Mouse (Mus musculus): ENCODE measurements at regions not wholly inside any gene's neighbourhood (a gene's known extent, or its start where the extent isn't known, plus 50 kb on each side); places are given as distances from the start of the nearest gene placed in this dataset.

DNA sequence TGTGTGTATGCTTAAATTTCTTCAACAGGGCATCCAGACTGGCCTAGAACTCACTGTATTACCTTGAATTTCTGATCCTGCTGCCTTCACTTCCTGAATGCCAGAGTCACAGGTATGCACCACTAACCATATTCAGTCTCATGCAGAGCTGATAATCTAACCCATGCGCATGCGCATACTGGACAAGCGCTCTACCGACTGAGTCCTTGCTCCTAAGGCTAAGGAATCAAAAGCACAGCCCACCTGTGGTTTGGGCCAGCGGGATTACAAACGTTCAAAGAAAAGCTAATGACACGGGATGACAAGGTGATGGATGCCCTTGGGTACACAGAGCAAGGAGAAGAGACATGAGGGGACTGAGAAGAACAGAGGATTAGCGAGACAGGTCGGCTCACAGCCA, 160.5 kb downstream of the Zfp36l2 start:
- no peak for DNase-seq

DNA sequence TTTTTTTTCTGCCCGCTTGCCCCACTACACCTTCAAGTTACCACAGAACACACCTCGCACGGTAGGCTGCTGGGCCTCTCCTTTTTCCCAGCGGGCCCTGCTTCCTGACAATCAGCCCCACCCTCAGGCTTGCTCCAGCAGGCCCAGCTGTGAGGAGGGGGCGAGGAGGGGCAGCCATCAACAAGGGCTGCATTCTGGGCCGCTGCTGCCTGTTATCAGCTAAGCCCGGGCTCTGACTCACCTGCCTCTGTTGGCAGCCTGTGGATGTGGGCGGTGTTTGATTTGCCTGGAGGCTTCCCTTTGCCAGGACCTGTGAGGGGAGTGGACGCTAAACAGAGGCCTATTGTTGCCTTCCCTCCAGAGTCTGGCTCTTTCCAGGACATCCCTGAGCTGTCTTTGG, 161.6 kb downstream of the Zfp36l2 start:
- peak; percentile 87 for DNase-seq

DNA sequence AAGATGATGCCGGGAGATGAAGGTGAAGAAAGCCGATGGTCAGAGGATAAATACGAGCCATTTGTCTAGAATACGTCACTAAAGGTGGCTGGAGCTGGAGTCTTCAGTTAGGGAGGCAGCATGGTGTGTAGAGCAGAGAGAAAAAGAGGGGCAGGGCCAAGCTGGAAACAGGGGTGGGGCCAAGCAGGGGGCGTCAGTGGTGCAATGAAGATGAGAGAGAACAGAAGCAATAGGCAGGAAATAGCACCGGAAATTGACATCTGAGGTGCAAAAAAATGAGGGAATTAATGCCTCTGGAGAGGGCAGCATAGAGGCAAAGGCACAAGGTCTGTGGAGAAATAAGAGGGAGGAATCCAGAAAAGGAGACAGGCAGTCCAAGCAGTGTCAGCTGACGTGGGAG, 165.4 kb downstream of the Zfp36l2 start:
- DNase-seq = no peak

DNA sequence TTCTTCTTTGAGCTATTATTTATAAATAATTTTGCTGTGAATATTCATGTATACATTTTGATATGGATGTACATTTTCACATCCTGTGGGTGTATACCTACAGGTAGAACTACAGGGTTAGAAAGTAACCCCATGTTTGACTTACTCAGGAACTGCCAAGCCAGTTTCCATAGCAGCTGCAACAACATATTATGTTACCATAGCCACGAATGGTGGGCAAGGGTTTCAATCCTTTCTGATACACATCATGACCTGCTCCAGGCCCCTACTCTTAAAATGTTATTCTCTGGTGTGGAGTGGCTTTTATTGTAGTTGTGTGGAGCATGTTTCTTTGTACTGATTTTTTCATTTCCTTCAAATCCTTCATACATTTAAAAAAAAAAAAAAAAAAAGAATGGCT, 168.9 kb downstream of the Zfp36l2 start:
- no peak for DNase-seq

DNA sequence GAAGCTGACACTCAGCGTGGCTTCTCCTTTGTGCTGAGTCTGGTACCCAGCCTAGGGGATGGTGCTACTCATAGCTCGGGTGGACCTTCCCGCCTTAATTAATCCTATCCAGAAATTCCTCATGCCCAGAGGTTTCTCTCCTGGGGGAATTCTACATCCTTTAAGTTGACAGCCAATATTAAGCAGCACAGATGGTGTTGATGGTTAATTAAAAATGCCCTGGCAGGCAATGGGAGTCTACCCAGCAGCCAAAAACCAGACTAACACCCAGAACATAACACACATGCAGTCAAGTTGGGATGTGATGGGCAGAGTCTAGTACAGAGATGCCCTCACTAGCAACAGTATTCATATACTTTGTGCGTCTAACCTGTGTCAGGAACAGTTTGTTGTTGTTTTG, 169.9 kb downstream of the Zfp36l2 start:
- no peak for DNase-seq

DNA sequence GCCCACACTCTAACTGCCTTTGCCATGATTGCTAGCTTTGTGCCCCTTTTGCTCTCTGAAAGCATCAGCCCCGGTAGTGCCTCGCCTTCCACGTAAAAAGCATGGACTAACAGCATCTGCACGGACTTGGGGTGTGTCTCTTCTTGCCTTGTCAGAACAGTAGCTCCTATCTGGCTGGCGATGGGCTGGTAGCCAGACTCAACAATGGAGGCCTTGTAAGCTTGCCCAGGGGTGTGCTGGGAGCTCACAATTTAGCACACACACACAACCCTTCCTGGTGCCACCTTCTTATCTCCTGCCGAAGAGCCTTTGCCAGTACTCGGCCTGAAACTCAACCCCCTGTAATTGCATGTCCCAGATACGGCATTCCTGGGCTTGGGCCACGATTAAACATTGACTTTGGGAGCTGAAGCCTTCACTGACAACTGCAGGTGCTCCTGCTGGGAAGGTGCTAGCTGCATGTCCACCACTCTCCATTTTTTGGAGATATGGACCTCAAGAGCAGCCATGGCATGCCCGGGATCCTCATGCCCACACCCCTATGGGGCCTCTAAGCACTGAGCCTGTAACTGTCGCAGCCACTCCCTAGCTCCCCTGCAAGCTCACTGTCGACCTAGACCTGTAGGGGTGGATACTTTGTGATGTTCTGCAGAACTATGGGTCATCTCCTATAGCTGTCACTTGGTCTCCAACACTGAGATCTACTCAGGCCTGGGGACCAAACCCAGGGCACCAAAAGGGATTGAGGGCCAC, 166.7 kb upstream of the Haao start:
- DNase-seq = no peak

DNA sequence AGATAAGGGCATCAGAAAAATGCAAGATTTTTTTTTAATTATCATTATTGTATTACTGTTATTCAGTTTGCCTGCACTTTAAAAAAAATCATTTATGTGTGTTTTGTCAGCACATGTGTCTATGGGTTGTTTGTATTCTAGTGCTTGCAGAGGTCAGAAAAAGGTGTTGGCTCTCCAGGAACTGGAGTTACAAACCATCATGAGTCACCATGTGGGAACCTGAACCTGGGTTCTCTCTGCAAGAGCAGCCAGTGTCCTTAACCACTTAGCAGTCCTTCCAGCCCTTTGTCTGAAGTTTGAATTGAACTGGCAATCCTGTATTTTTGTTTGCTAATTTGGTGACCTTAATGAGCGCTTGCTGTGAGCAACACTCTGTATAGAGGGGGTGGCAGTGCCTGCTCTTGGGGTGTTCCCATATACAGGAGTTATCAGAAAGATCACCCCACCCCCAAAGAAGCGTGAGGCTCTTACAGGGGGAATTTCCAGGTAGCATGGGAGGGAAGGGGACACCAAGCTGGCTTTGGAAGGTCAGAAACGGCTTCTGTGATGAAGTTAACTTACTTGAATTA, 162.8 kb upstream of the Haao start:
- no peak for DNase-seq

DNA sequence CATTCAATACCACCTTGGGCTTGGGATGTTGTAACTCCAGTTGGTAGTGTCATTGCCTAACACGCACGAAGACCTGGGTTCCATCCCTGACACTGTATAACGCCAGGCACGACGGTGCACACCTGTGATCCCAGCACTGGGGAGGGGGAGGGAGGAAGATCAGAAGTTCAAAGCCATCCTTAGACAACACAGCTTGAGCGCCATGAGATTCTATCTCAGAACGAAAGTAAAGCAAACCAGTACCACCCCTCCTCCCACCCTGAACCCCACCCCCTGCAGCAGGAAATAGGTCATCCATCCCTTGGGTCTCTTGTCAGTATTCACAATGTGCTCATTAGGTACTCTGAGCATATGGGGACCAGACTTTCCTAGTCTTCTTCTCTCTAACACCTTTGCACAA, 162.2 kb upstream of the Haao start:
- no peak for DNase-seq

DNA sequence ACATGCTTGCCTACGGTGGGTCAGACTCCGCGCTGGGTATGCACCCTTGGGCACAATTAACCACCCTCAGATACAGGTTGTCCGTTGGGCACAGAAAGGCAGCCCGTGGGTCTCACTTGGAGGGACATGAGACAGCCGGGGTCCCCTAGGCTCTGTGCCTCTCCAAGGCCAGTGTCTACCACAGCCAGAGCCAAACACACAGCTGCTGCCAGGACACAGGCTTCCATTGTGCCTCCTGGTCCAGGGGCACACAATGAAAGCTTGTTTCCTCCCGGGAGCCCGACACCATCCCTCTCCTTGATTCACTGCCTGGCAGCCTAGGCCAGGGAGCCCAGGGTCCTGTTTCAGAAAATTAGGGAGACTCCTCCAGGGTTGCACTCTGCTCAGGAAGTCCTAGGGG, 161.4 kb upstream of the Haao start:
- no peak for DNase-seq

DNA sequence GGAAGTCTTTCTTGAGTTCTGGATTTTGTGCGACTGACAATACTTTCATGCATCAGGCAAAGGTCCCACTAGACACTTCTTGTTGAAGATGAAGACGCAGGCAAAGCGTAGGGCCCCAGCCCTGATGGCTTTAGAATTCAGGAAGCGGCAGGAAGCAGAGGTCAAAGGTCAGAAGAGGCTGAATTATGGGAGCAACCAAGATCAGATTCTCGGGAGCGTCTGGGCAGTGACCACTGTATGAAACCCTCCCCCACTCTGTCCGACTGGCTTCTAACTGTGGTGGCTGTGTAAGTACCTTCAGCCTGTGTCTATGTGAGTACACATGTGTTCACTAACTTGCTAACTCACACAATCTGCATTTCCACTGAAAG, 160.9 kb upstream of the Haao start:
- no peak for DNase-seq

DNA sequence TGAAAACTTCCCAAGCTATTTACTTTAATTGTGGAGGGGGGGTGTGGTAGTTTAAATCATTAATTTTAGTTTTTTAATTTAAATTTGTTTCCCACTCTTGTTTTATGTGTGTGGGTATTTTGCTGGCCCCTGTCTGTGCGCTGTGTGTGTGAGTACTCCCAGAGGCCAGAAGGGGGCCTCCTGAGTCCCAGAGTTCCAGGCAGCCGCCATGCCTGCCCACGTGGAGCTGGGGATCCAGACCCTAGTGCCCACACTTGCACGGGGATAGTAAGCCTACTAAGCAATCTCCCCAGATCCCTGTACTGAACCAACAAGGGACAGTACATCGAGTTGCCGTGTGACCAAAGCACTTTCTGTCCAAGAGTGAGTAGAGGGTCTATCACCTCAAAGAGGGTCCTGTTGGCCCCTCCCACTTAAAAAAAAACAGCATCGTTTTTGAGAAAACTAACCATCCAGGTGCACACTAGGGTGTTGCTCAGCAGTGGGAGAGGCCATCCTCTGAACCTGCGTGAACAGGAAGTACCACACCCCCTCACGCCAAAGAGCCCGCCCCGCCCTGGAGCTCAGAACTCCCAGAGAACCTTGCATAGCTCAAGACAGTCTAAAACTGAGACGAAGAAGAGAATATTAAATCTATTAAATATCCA, 160.4 kb upstream of the Haao start:
- DNase-seq = no peak

DNA sequence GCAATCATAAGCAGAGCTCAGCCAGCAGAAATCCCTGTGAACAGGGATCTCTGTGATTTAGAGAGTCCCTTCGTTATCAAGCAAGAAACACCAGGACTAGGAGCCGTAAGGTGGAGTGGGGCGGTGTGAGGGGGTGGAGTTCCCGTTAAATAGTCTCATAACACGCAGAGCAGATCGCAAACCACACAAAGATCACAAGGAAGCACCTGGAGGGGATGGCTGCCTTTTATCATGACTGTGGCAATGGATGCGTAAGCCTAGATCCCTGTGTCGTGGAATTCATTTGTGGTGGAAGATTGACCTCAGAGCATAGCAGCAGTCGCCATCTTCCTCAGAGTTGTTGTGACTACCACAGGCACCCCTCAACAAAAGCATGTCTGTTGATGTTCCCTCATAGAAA, 159.0 kb upstream of the Haao start:
- DNase-seq = no peak

DNA sequence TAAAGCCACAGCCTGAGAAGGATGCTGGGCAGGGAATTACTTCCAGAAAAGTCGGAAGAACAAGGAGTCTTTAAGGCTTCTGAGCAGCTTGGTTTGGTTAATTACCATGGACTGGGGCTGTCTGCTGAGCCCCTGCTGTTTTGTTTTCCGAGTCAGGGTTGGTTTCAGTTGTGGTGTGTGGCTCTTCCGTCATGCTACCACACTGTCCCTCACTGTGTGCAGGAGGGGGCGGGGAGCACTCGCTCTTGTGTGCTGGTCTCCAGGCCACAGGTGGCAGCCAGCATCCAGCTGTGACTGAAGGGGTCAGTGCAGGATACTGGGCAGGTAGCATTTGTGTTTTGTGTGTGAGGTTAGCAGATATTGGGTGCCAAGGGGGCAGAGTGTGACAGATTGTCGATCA, 156.5 kb upstream of the Haao start:
- no peak for DNase-seq

DNA sequence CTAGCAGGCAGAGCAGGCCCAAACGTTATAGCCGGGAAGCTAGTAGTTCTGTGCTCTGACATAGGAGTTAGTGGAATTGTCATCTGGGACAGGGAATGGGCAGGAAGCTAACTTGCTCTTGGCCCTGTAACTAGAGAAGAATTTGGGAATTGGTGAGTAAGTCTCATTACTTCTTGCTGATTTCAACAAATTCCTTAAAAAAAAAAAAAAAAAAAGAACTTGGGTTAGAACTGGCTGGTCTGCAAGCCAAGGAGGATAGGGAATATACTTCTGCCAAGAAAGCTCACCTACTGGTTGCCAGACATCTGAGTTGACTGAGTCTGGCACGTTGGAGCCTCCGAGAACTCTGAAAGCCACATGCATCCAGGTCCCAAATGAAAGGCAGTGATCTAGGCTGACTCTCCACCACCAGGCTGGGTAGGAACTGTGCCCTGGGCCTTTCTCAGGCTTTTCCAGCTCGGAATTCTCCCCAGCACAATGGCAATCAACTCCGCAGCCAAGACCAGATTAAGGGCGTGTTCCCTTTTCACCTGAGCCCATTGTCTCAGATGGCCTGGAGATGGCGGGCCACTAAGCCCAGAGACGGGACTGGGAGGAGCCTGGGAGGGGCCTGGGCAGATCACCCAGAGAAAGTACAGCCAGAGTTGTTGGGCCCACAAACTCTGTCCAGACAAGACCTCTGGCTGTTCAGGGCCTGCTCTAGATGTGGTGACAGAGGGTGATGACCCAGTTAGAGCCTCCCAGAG, 155.9 kb upstream of the Haao start:
- peak; percentile 19 for DNase-seq

DNA sequence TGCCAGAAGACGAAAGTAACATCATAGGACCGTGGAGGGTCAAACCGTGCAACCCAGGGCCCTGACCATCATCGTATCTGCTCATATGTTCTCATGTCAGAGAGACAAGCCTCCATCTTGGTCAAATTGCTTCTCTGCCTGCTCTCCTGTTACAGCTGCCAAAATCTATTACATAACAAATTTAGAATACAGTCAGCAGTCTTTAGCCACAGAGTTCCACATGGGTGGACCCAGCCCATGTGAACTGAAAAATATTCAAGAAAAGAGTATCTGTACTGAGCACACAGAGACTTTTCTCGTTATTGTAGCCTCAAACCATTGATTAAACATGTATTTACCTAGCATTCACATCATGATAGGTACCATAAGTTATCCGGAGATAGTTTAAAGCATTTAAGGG, 155.2 kb upstream of the Haao start:
- no peak for DNase-seq

DNA sequence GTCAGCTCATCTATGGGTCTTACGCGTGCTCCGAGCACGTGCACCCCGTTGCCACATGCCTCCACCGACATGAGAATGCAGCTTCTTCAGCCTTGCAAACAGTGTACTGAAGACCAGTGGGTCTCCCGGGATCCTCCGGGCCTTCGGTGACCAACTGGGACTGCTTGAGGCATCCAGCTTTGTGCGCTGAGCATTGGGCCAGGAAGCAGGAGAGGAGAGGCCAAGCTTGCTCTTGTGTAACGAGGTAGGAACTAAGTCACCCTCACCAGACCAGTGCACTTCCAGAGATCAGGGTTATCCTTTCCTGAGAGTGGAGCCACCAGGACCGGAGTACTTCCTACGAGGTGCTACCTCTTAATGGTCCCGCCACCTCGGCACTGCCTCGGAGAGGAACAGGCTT, 154.6 kb upstream of the Haao start:
- peak; percentile 58 for DNase-seq

DNA sequence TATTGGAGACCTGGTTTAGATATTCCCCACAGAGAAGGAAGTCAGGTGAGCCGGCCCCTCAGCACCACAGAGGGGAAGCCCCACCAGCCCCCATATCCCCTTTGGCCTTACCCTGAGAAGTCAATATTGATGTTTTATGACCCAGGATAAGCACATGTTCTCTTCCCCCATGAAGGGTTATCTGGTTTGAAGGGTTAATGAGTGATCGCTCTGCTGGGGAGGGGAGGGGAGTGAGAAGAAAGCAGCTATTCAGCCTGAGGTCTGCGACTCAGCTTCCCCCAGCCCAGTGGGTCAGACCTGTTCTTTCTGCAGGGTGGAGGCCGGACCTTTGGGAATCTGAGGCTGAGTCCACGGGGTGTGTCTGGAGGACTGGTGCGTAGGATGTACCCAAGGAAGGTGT, 152.4 kb upstream of the Haao start:
- DNase-seq = no peak

DNA sequence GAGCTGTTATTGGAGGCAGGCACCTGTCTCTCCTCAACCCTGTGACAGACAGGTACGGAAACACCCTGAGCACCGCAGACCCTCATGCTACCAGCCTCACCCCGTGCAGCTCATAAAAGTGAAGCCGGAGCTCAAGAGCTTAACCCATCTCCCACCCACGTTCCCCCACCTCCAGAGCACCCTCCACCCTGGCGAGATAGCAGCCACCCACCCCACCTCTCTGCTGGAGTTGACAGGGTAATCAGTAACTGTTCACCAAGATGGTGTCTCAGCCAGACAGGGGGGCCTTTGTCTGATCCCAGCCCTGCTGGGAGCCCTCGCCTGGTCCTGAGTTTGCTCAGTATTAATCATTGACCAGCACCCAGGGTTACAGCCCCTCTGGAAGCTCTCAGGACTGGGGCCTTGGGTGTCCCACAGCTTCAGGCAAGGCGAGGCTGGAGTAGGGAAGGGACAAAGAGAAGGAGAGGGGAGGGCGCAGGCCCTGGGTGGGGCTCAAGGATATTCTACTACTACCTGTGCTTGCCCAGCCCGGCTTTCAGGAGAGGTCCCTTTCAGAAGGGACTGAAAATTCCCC, 151.3 kb upstream of the Haao start:
- DNase-seq = no peak

DNA sequence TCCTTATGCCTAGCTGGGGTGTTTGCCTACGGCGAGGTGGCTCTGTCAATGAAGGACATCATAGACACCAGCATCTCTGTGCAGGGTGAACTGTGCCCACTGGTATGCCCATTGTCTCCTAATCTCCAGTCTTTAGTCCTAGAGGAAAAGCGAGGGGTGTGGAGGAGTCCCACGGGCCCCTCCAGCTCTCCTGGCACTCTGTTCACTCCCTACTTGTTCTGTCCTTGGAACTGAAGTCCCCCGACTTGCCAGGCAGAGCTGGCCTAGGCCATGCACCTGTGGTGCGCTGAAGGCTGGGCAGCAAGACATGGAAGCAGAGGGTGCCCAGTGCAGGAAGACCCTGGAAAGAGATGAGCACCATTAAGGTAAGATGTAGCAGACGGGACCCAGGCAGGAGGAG, 150.6 kb upstream of the Haao start:
- no peak for DNase-seq

DNA sequence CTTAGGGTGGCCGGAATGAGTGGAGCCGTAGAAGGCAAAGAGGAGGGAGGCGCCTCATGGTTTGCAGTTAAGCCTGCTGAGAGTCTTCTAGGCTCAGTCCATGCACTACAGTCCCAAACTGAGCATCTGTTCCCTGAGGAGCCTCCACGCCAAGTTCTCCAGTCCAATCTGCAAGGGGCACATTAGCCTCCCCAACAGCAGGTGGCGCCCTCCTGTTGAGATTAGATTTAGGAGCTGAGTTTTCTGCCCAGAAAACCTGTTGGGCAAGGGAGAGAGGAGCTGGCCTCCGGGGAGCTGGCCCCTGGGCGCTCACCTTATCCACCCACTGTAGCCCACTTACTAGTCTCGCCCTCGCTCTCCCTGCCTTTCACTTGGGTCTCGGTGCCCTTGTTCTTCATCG, 150.0 kb upstream of the Haao start:
- peak; percentile 91 for DNase-seq

DNA sequence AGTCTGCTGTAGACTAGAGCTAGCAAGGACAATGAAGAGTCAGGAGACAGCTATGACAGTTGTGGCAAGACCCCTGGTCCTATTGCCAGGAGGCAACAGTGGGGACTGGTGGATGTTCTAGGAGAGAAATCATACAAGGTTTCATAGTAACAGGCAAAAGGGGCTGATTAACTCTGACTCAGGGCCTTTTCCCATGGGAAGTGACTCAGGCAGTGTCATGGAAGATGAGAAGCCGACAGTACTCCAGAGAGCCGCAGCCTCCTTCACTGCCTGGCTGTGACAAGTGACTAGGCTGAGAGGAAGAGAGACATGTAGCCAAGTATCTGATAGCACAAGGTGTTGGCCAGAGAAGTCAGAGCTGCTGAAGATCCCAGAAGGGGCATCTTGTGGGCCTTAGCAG, 145.3 kb upstream of the Haao start:
- peak; percentile 58 for DNase-seq

DNA sequence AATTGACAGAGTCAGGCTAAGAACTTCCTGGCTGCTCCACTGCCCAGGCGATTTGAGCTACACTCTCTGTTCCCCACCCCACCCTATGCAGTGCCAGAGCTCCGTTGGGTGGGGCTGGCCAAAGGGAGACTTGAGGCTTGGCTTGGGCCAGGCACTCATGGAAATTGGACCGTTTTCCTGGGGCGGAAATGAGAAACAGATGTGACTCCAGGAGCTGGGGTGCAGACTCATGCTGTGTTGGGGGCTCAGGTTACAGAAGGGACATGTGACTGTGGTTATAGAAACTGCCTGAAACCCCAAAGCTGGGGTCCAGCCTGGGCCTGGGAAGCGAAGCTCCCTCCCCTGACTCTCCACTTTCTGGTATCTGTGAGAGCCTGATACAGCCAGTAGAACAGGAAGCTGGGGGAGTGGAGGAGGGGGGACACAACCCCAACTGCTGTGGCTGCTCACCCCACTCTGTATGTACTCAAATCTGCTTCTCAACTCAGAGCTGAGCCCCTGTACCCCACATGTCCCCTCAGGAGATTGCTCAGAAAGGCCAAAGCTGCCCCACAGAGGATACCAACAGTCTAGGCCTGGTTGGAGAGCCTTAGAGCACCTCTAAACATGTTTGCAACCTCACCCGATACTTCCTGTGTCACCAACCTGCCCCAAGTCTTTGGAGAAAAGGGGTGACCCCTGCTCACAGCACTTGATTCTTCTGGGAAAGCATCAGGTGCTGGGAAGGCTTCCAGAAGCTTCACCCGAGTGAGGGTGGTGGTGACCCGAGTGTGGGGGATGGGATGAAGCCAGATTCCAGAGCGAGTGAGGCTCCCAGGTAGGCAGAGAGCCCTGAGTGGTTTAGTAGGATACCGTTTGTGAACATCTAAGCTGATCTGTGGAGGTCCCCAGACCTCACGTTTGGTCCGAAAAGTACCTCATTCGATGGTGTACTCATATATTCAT, 142.9 kb upstream of the Haao start:
- peak; percentile 65 for DNase-seq
